Comparison of ENCODE assay signal across 14 mouse cellular contexts in the genomic region with DNA sequence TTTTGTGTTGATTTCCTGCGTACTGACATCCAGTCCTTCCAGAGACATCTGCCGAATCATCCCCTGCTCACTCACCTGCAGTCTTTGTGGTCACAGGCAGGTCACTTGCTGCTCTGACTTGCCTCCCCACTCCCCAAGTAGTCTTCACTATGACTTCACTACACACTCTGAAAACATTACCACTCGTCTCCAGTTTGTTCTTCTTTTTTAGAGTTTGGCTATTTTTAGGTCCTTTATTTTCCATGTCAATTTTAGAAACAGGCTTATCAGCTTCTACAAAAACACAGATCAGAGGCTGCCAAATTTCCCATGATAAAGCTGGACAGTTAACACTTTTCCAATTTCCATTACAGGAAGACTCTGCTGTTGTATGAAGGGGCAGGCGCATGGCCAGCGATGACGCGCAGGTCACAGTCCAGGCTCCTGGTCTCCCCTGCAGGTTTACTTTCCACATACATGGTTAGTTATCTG.
DNase-seq lines count a peak whose midpoint lies in the region; ATAC-seq and TF ChIP-seq lines count a peak whose summit lies in the region.
"Had no signal": no experiment of that assay in that cellular context is flagged by ENCODE, and none has a peak within 500 bp of the region (broad histone marks: within the 10 kb centered on the region; RNA-seq: fewer than 3 reads in every experiment).

No protein-coding gene starts in this region.

- 0 out of 2 replicates have a peak overlapping the region, but pooled peaks have one; percentile 1 for H3K9ac ChIP-seq in intestine, embryonic 16.5 days (ENCODE audit: low read depth, low read length)
- no peak overlapping the region for H3K9ac ChIP-seq in intestine, embryonic 15.5 days
- peak overlapping the region; percentile 47; the same call in 1 of the 2 replicates for H3K9ac ChIP-seq in heart, embryonic 16.5 days (ENCODE audit: low read length)
- no peak overlapping the region for H3K9ac ChIP-seq in stomach, postnatal 0 days (ENCODE audit: low read length)
- H3K9ac ChIP-seq: forebrain, postnatal 0 days had no signal

- H3K27ac ChIP-seq in intestine, embryonic 16.5 days (ENCODE audit: low read length), result no peak overlapping the region
- H3K27ac ChIP-seq in intestine, embryonic 15.5 days, result no peak overlapping the region
- peak overlapping the region; percentile 85 for H3K27ac ChIP-seq in heart, embryonic 16.5 days (ENCODE audit: low read length)
- peak overlapping the region; percentile 26 for H3K27ac ChIP-seq in stomach, postnatal 0 days (replicated peaks)

- ATAC-seq in intestine, embryonic 16.5 days, result no peak
- ATAC-seq in intestine, embryonic 15.5 days, result no peak
- peak; percentile 37; the same call in 1 of the 2 replicates for ATAC-seq in heart, embryonic 16.5 days (replicated peaks; ENCODE audit: extremely low read depth, insufficient read depth, low FRiP score)
- ATAC-seq in stomach, postnatal 0 days (ENCODE audit: low FRiP score, low TSS enrichment), result no peak
- ATAC-seq in erythroblast, adult 5-6 weeks (replicated peaks; ENCODE audit: low FRiP score, poor library complexity, severe bottlenecking), result no peak
- ATAC-seq: forebrain, postnatal 0 days; Patski had no signal

- no peak overlapping the region for H3K4me3 ChIP-seq in intestine, embryonic 16.5 days (ENCODE audit: low read length)
- no peak overlapping the region for H3K4me3 ChIP-seq in intestine, embryonic 15.5 days (replicated peaks)
- H3K4me3 ChIP-seq in heart, embryonic 16.5 days (ENCODE audit: low read length), result no peak overlapping the region
- H3K4me3 ChIP-seq in stomach, postnatal 0 days (ENCODE audit: low read depth, low read length), result no peak overlapping the region

- H3K9me3 ChIP-seq in intestine, embryonic 16.5 days (ENCODE audit: control insufficient read depth, low read length), result no peaks in the 10 kb centered on the region
- no peaks in the 10 kb centered on the region for H3K9me3 ChIP-seq in intestine, embryonic 15.5 days
- H3K9me3 ChIP-seq in heart, embryonic 16.5 days (replicated peaks; ENCODE audit: control insufficient read depth, low read length), result no peaks in the 10 kb centered on the region
- no peaks in the 10 kb centered on the region for H3K9me3 ChIP-seq in stomach, postnatal 0 days (ENCODE audit: control insufficient read depth, low read length)

- H3K36me3 ChIP-seq in intestine, embryonic 16.5 days (ENCODE audit: control insufficient read depth, insufficient read depth, low read length), result no peaks in the 10 kb centered on the region
- no peaks in the 10 kb centered on the region for H3K36me3 ChIP-seq in intestine, embryonic 15.5 days
- H3K36me3 ChIP-seq in heart, embryonic 16.5 days (ENCODE audit: control insufficient read depth, insufficient read depth), result no peaks in the 10 kb centered on the region
- no peaks in the 10 kb centered on the region for H3K36me3 ChIP-seq in stomach, postnatal 0 days (ENCODE audit: control insufficient read depth, insufficient read depth, low read length)

- no peak for TF ChIP-seq CTCF in stomach, postnatal 0 days (IDR thresholded peaks at IDR 0.05; ENCODE audit: low read depth)

- peak; percentile 23 for DNase-seq in thymus, postnatal 14 days
- no peak for DNase-seq in thymus, postnatal 36 days
- DNase-seq in stomach, postnatal 0 days (ENCODE audit: low spot score), result no peak
- no peak for DNase-seq in urinary bladder, adult 18-20 months (ENCODE audit: low spot score in 2 of 2)
- DNase-seq: adrenal gland, adult 8-10 months; forebrain, postnatal 0 days; lung, postnatal 10 days; right cerebral cortex, postnatal 4 days; thymus, adult 18-20 months had no signal

- no peak for TF ChIP-seq EP300 in stomach, postnatal 0 days (optimal IDR thresholded peaks at IDR 0.05)

- H3K4me2 ChIP-seq in intestine, embryonic 16.5 days (ENCODE audit: low read depth, low read length), result no peak overlapping the region
- no peak overlapping the region for H3K4me2 ChIP-seq in intestine, embryonic 15.5 days (replicated peaks)
- peak overlapping the region; percentile 38; the same call in 1 of the 2 replicates for H3K4me2 ChIP-seq in heart, embryonic 16.5 days (ENCODE audit: low read depth, low read length)
- H3K4me2 ChIP-seq in stomach, postnatal 0 days (replicated peaks; ENCODE audit: low read depth), result no peak overlapping the region

- WGBS in intestine, embryonic 16.5 days, result 81% methylated on average over 7 of the region's 7 CpGs
- WGBS in intestine, embryonic 15.5 days, result 84% methylated on average over 7 of the region's 7 CpGs
- WGBS in heart, embryonic 16.5 days, result 30% methylated on average over 7 of the region's 7 CpGs
- 77% methylated on average over 7 of the region's 7 CpGs for WGBS in stomach, postnatal 0 days

- peaks cover 12% of the 10 kb centered on the region for H3K4me1 ChIP-seq in intestine, embryonic 16.5 days (ENCODE audit: control insufficient read depth, insufficient read depth, low read length)
- 0 out of 2 replicates have a peak, but pooled peaks cover 20% of the 10 kb centered on the region for H3K4me1 ChIP-seq in intestine, embryonic 15.5 days (replicated peaks)
- H3K4me1 ChIP-seq in heart, embryonic 16.5 days (ENCODE audit: control insufficient read depth, insufficient read depth, low read length), result peaks cover 39% of the 10 kb centered on the region
- no peaks in the 10 kb centered on the region for H3K4me1 ChIP-seq in stomach, postnatal 0 days (replicated peaks; ENCODE audit: control insufficient read depth, insufficient read depth)

- H3K27me3 ChIP-seq in intestine, embryonic 16.5 days (replicated peaks; ENCODE audit: control insufficient read depth, insufficient read depth, low read length), result no peaks in the 10 kb centered on the region
- no peaks in the 10 kb centered on the region for H3K27me3 ChIP-seq in intestine, embryonic 15.5 days (replicated peaks)
- H3K27me3 ChIP-seq in heart, embryonic 16.5 days (ENCODE audit: control insufficient read depth, insufficient read depth, low read length), result no peaks in the 10 kb centered on the region
- no peaks in the 10 kb centered on the region for H3K27me3 ChIP-seq in stomach, postnatal 0 days (ENCODE audit: control insufficient read depth, insufficient read depth, low read length)
- H3K27me3 ChIP-seq: Patski had no signal

Comparison
In these comparisons a context has a peak if more than half of its experiments do, and no peak if none do; other contexts are left out.
1. H3K9ac ChIP-seq: peak in intestine, embryonic 16.5 days (single experiment) and heart, embryonic 16.5 days (single experiment); none in intestine, embryonic 15.5 days (single experiment) and stomach, postnatal 0 days (single experiment).
2. H3K27ac ChIP-seq: peak in heart, embryonic 16.5 days (single experiment) and stomach, postnatal 0 days (single experiment); none in intestine, embryonic 16.5 days (single experiment) and intestine, embryonic 15.5 days (single experiment).